Mouse (Mus musculus) embryonic fibroblast, embryonic 13.5 days (primary cell): ENCODE measurements around the gene Fkbp15. TPM values are rescaled to one million over a fixed set of nuclear protein-coding genes. Genes with fewer than 3 reads are reported as not detected.

Source experiments
- H3K27ac ChIP-seq: 2 replicates; pipeline ENCODE4 v1.5.1; 2012; ENCODE audit warnings: low read length, control low read depth, inconsistent platforms; ENCODE audit not compliant: insufficient read depth
- H3K4me1 ChIP-seq: 2 replicates; pipeline ENCODE4 v1.6.1; 2011; ENCODE audit warnings: low read length; ENCODE audit not compliant: control insufficient read depth, insufficient read depth
- H3K4me3 ChIP-seq: 2 replicates; pipeline ENCODE4 v1.5.1; 2011; ENCODE audit warnings: mild to moderate bottlenecking, control low read depth, low read length; ENCODE audit not compliant: insufficient read depth
- CTCF ChIP-seq: IDR thresholded peaks from 2 replicates; pipeline ENCODE4 v1.5.1; 2011; ENCODE audit warnings: mild to moderate bottlenecking, control low read depth, low read length, moderate library complexity, borderline replicate concordance; ENCODE audit not compliant: insufficient read depth
- POLR2A ChIP-seq: IDR thresholded peaks from 2 replicates; pipeline ENCODE4 v1.6.1; 2011; ENCODE audit warnings: low read depth, mild to moderate bottlenecking, control low read depth, low read length, moderate library complexity
- polyA plus RNA-seq: library from polyadenylated mRNA; stranded (reverse); fragments of >200 nt; gene quantifications from 2 replicates; pipeline ENCODE4 v1.2.4, GENCODE M21; 2011; ENCODE audit warnings: low read depth; ENCODE audit not compliant: missing spikeins, insufficient read length

Gene Fkbp15
- polyA plus RNA-seq, 1 experiment: 33.1 TPM

DNA sequence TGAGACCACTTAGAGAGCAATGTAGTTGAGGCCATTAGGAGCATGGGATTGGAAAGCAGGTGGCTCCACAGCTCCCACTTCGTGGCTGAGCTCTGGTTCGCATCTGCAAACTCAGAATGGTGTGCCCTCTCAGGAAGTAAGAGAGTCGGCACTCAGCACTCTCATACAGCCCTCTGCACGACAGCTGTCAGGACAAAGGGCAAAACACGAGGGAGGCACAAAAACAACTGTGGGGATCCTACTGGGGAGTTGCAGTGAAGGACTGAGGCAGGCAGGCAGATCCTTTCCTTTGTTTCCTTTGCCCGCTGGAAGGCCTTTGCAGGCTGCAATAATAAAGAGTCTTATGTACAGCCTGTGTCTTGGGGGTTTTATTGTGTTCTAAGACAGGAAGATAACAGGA lies 33.1 kb upstream of the Fkbp15 start:
- TF ChIP-seq POLR2A: no peak
- no peak for TF ChIP-seq CTCF
- H3K27ac ChIP-seq: no peak overlapping the region
- 0 out of 2 replicates have a peak, but pooled peaks cover 6% of the 10 kb centered on the region for H3K4me1 ChIP-seq
- no peak overlapping the region for H3K4me3 ChIP-seq

DNA sequence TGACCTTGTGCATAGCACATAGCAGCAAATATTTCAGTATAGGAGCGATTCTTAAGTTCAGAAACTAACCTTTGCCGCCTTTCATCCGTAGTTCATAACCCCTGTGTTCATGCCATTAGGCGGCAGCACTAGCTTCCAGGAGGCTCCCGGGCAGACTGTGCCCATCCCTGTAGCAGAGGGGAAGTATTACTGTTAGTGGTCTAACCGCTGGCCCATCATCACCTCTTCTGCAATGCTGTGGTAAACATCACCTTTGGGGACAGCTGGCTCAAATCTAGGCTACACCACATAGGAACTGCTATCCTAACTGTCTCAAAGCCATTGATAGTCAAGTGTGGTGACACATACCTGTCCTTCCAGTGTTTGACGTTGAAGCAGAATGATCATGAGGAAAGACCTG lies 31.5 kb upstream of the Fkbp15 start:
- TF ChIP-seq CTCF: no peak
- no peak for TF ChIP-seq POLR2A
- H3K27ac ChIP-seq: no peak overlapping the region
- no peak overlapping the region for H3K4me3 ChIP-seq
- no peaks in the 10 kb centered on the region for H3K4me1 ChIP-seq

DNA sequence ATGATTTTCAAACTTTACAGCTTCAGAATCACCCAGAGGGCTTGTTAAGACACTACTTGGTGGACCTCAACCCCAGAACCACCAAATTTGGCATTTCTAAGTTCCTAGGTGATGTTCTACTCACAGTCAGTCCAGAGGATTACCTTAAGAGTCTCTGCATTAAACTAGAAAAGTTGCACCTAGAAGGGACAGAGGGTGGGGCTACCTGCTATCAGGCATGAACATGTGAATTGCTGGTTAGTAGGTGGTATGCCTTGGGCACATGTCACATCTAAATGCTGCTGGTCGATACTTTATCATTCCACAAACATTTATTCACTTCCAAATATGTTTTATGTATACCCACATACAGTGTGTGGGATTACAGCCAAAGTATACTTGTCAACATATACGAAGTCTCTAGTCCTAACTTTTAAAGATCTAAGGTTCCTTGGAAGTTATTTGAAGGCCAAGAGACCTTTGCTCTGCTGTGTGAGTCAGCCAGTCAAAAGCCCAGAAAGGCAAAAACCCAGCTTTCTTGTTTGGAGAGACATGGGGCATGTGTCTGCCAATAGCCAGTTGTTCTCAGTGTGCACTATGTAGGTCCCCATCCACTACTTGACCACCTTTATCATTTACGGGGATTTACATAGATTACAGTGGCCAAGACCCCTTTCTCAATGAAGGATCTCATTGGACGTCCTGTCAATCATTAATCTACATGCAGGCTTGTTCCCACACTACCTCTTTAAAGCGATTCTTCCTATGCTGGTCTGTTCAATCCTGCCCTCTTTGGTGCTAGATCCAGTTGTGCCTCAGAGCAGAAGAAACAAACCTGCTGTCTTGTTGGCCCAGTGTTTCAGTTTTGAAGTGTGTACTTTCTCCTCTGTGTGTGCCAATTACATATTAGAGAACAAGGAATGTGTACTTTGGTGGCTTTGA lies 29.5 kb upstream of the Fkbp15 start:
- Histone ChIP-seq H3K4me3 (no peak overlapping the region), H3K27ac (no peak overlapping the region), H3K4me1 (no peaks in the 10 kb centered on the region)
- no peak for TF ChIP-seq POLR2A
- TF ChIP-seq CTCF: no peak

DNA sequence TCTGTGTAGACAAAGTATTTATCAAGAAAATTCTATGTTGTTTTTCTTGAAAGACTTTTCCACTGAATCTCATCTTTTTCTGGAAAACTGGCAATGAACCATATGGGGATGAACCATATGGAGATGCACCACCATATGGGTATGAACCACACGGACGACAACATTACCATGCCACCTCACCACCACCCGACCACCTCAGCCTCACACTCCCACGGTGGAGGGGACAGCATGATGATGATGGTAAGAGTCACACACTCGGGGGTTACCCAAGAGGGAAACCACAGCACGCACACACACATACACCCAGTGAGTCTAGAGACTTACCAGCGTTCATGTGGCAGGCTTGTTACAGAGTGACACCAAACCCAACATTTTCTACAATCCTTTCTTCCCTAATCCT lies 25.1 kb upstream of the Fkbp15 start:
- H3K4me3 ChIP-seq: no peak overlapping the region
- no peaks in the 10 kb centered on the region for H3K4me1 ChIP-seq
- no peak for TF ChIP-seq CTCF
- H3K27ac ChIP-seq: no peak overlapping the region

DNA sequence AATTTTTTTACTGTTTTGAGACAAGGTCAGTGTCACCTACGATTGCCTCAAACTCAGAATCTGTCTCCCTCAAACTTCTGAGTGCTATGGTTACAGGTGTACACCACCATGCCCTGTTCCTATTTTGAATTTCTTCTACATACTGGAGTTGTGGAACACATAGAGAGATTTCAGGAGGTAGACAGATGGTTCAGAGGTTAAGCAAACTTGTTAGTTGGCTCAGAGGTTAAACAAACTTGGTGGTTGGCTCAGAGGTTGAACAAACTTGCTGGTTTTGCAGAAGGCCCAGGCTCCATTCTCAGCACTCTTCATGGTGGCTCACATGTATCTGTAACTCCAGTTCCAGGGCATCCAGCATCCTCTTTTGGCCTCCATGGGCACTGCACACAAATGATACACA lies 23.8 kb upstream of the Fkbp15 start:
- H3K4me3 ChIP-seq: no peak overlapping the region
- H3K4me1 ChIP-seq: no peaks in the 10 kb centered on the region
- no peak overlapping the region for H3K27ac ChIP-seq
- TF ChIP-seq POLR2A (no peak), CTCF (no peak)

DNA sequence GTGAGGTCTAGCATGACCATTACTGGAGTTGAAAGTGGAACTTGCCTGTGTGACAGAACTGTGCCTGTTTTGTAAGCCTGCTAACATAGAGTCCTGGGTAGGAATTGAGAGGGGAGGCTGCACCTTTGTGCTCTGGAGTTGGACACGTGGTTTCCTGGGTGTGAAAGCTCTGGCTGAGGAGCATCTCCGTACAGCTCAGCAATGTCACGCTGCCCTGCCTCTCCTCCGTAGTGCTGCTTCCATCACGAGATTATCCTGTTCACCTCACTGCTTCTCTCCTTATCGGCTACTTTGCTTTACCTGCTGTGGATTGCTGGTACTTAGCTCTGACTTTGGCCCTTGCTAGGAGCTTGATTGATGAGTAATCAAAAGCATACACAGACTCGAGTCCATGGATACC lies 23.4 kb upstream of the Fkbp15 start:
- Histone ChIP-seq H3K4me1 (no peaks in the 10 kb centered on the region), H3K27ac (no peak overlapping the region), H3K4me3 (no peak overlapping the region)
- TF ChIP-seq CTCF (no peak), POLR2A (no peak)

DNA sequence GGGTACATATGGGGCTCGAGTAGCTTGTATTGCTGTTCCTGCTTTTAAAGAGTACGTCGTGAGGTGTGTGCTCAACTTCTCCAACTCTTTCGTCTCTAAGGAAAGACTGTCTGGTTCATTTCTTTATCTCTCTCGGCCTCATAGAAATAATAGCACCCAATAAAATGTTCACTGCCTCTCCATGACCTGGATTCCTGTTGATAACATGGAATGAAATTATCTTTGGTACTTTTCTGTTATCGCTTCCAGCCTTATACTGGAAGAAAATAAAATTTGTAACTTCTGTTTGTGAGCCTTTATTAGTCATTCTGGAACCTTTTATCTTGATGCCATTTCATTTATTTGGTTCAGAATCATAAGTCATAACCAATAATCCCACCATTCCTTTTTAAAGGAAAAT lies 22.9 kb upstream of the Fkbp15 start:
- no peaks in the 10 kb centered on the region for H3K4me1 ChIP-seq
- H3K4me3 ChIP-seq: no peak overlapping the region
- H3K27ac ChIP-seq: no peak overlapping the region
- TF ChIP-seq POLR2A (no peak), CTCF (no peak)

DNA sequence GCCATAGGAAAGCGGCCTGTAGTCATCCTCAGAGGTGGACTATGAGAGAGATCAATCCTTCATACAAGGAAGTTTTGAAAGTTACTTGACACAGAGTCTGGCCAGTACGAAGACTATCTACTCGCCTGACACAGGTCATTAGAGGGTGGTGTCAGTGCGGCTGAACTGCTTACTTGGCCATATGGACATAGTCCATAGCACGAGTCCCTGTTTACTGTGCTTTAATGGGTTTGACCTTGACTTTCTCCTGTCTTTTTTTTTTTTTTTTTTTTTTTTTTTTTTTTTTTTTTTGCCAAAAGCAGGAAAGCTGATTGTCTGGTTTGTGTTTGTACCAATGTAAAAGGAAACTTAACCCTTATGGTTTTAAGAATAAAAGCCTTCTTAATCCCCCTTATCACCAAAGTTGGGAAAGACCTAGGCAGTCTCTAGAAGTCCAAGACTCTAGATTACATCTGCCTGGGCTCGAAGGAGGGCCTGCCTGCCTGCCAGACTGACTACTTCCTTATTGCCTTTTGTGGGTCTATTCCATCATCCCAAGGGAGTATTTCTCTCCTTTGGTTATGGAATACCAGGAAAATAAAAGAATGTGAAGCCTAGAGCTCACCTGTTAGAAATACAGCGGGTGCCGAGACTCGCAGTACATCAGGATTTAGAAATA lies 19.5 kb upstream of the Fkbp15 start:
- TF ChIP-seq POLR2A (no peak), CTCF (no peak)
- no peak overlapping the region for H3K4me3 ChIP-seq

DNA sequence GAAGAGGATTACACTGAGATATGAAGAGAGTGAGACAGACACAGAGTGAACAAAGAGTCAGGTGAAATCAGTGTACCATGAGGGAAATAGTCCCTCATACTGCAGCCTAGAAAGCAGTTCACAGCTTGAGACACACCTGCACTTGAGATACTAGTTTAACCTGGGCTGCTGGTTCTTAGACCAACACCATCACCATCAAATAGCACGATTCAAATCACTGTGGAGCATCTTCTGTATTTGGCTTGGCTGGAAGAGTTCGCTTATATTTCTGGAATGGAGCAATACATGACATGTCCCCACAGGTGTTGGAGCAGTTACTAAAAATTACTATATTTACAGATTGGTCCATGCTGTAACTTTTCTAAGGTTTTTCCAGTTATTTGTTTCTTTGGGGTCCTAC lies 15.8 kb upstream of the Fkbp15 start:
- Histone ChIP-seq H3K4me3 (no peak overlapping the region), H3K27ac (no peak overlapping the region), H3K4me1 (no peaks in the 10 kb centered on the region)
- no peak for TF ChIP-seq POLR2A
- no peak for TF ChIP-seq CTCF

More for the DNA sequence above, 19.5 kb upstream of the Fkbp15 start:
- H3K4me1 ChIP-seq: no peaks in the 10 kb centered on the region
- no peak overlapping the region for H3K27ac ChIP-seq

DNA sequence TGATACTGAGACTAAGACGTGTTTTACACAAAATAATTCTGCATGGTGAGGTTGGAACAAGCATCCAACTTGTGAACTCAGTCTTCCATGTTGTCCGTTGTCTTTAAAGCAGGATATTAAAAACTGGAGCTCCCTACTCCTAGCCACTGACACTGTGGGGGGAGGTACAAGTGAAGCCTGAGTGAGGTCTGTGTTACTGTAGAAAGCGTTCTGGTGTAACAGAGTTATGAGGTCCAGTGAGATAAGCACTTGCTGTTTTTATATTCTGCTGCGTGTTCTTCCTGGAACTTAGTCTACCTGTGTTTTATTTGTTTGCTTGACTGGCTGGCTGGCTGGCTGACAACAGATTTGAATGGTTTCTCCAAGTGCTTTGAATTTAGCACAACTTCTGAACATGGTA lies 14.0 kb upstream of the Fkbp15 start:
- no peak overlapping the region for H3K4me3 ChIP-seq
- TF ChIP-seq CTCF (no peak), POLR2A (no peak)
- H3K4me1 ChIP-seq: no peaks in the 10 kb centered on the region
- H3K27ac ChIP-seq: no peak overlapping the region

DNA sequence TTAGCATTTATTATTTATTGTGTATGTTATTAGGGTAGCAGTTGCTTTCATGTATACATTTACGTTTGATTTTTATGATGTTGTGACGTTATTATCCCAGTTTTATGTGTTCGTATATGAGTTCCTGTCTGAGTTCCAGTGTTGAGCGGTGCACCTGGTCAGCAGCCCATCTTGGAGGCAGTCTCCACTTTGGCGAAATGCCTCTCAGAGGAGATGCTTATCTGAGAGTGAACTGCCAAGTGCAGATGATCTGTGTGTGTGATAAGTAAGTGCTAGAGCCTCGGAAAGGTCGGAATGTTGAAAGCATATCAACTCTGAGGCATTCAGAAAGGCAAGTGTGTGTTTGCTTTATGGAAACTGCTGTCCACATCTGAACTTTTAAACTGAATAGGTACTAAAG lies 13.3 kb upstream of the Fkbp15 start:
- H3K4me3 ChIP-seq: no peak overlapping the region
- TF ChIP-seq POLR2A (no peak), CTCF (no peak)

More for the DNA sequence above, 13.3 kb upstream of the Fkbp15 start:
- H3K4me1 ChIP-seq: no peaks in the 10 kb centered on the region
- H3K27ac ChIP-seq: no peak overlapping the region
